Mouse (Mus musculus) limb, embryonic 11.5 days (tissue): ENCODE measurements at regions not wholly inside any gene's neighbourhood (a gene's known extent, or its start where the extent isn't known, plus 50 kb on each side); places are given as distances from the start of the nearest gene placed in this dataset.

Experiments
- ATAC-seq: fragments of 200-750 bp; cut with Nextera tagmentation; 2 replicates; pipeline ENCODE4 v1.8.0; 2017; ENCODE audit warnings: low read depth; ENCODE audit not compliant: insufficient number of reproducible peaks, low FRiP score, low TSS enrichment
- DNase-seq: peaks from one replicate; pipeline ENCODE4 v3.0.0-alpha.2; 2015; ENCODE audit warnings: low spot score
- H3K27ac ChIP-seq: fragments of 300-500 bp; sonication (generic); replicated peaks from 2 replicates; pipeline ENCODE4 v1.5.1; 2014; ENCODE audit warnings: low read depth, mild to moderate bottlenecking, low read length
- H3K27me3 ChIP-seq: fragments of 300-500 bp; sonication (generic); 2 replicates; pipeline ENCODE4 v1.6.1; 2014; ENCODE audit warnings: mild to moderate bottlenecking, low read length, mixed read lengths; ENCODE audit not compliant: control insufficient read depth, insufficient read depth
- H3K36me3 ChIP-seq: fragments of 300-500 bp; sonication (generic); 2 replicates; pipeline ENCODE4 v1.6.1; 2014; ENCODE audit warnings: mild to moderate bottlenecking, low read length, moderate library complexity, mixed read lengths; ENCODE audit not compliant: control insufficient read depth, insufficient read depth
- H3K4me1 ChIP-seq: fragments of 300-500 bp; sonication (generic); 2 replicates; pipeline ENCODE4 v1.6.1; 2014; ENCODE audit warnings: low read length, mixed read lengths; ENCODE audit not compliant: control insufficient read depth, insufficient read depth
- H3K4me2 ChIP-seq: fragments of 300-500 bp; sonication (generic); 2 replicates; pipeline ENCODE4 v1.6.1; 2014; ENCODE audit warnings: low read depth, mild to moderate bottlenecking, moderate library complexity; ENCODE audit not compliant: severe bottlenecking
- H3K4me3 ChIP-seq: fragments of 300-500 bp; sonication (generic); 2 replicates; pipeline ENCODE4 v1.5.1; 2014; ENCODE audit warnings: low read depth, low read length
- H3K9ac ChIP-seq: fragments of 300-500 bp; sonication (generic); 2 replicates; pipeline ENCODE4 v1.6.1; 2014; ENCODE audit warnings: mild to moderate bottlenecking, low read length
- H3K9me3 ChIP-seq: fragments of 300-500 bp; sonication (generic); 2 replicates; pipeline ENCODE4 v1.6.1; 2016; ENCODE audit warnings: low read length; ENCODE audit not compliant: control insufficient read depth
- WGBS: fragments of 180-500 bp; shearing (Covaris S2); extraction: QIAGEN DNeasy Blood & Tissue Kit; methylation state at CpG from one replicate; pipeline ENCODE4 v1.1.7; 2014; 5-methylcytosine and 5-hydroxymethylcytosine counted together

- Histone ChIP-seq H3K27ac (no peak overlapping the region), H3K9ac (no peak overlapping the region), H3K27me3 (no peaks in the 10 kb centered on the region), H3K9me3 (no peaks in the 10 kb centered on the region), H3K4me3 (no peak overlapping the region), H3K36me3 (no peaks in the 10 kb centered on the region), H3K4me1 (no peaks in the 10 kb centered on the region), H3K4me2 (no peak overlapping the region)
- DNase-seq (no peak), ATAC-seq (no peak)
- WGBS: 75% methylated on average over 2 of the region's 2 CpGs
These were observed 313.0 kb downstream of the Bmper start for GRCm38 (mm10) chr9:23535872-23536271.

GRCm38 (mm10) chr9:23538051-23538450 lies 315.2 kb downstream of the Bmper start:
- H3K9ac ChIP-seq: no peak overlapping the region
- no peak overlapping the region for H3K27ac ChIP-seq
- no peaks in the 10 kb centered on the region for H3K9me3 ChIP-seq
- ATAC-seq (no peak), DNase-seq (no peak)
- no peak overlapping the region for H3K4me3 ChIP-seq
- no peaks in the 10 kb centered on the region for H3K27me3 ChIP-seq
- no peak overlapping the region for H3K4me2 ChIP-seq
- H3K36me3 ChIP-seq: no peaks in the 10 kb centered on the region
- 73% methylated on average over 5 of the region's 5 CpGs for WGBS
- H3K4me1 ChIP-seq: no peaks in the 10 kb centered on the region

- Histone ChIP-seq H3K9ac (no peak overlapping the region), H3K9me3 (no peaks in the 10 kb centered on the region), H3K36me3 (no peaks in the 10 kb centered on the region), H3K27me3 (no peaks in the 10 kb centered on the region), H3K4me3 (no peak overlapping the region), H3K4me1 (no peaks in the 10 kb centered on the region), H3K27ac (no peak overlapping the region), H3K4me2 (no peak overlapping the region)
- DNase-seq (no peak), ATAC-seq (no peak)
- WGBS: 79% methylated on average over 2 of the region's 2 CpGs
These were observed 328.8 kb downstream of the Bmper start for GRCm38 (mm10) chr9:23551692-23552091.

- Histone ChIP-seq H3K4me2 (no peak overlapping the region), H3K27ac (no peak overlapping the region), H3K36me3 (no peaks in the 10 kb centered on the region), H3K4me1 (no peaks in the 10 kb centered on the region), H3K4me3 (no peak overlapping the region), H3K27me3 (no peaks in the 10 kb centered on the region), H3K9ac (no peak overlapping the region), H3K9me3 (no peaks in the 10 kb centered on the region)
- ATAC-seq: no peak
- 89% methylated on average over 1 of the region's 1 CpGs for WGBS
- DNase-seq: no peak
These were observed 330.9 kb downstream of the Bmper start for GRCm38 (mm10) chr9:23553766-23554165.

GRCm38 (mm10) chr9:23557601-23558000 lies 334.7 kb downstream of the Bmper start:
- Histone ChIP-seq H3K36me3 (no peaks in the 10 kb centered on the region), H3K27ac (no peak overlapping the region), H3K4me3 (no peak overlapping the region), H3K4me2 (no peak overlapping the region), H3K27me3 (no peaks in the 10 kb centered on the region), H3K9ac (no peak overlapping the region), H3K4me1 (no peaks in the 10 kb centered on the region), H3K9me3 (no peaks in the 10 kb centered on the region)
- no peak for DNase-seq
- WGBS: 91% methylated on average over 3 of the region's 3 CpGs
- ATAC-seq: no peak

- Histone ChIP-seq H3K27ac (no peak overlapping the region), H3K4me1 (no peaks in the 10 kb centered on the region), H3K4me2 (no peak overlapping the region), H3K9ac (no peak overlapping the region), H3K9me3 (no peaks in the 10 kb centered on the region), H3K27me3 (no peaks in the 10 kb centered on the region), H3K36me3 (no peaks in the 10 kb centered on the region), H3K4me3 (no peak overlapping the region)
- ATAC-seq (no peak), DNase-seq (no peak)
- 73% methylated on average over 3 of the region's 3 CpGs for WGBS
These were observed 339.0 kb downstream of the Bmper start for GRCm38 (mm10) chr9:23561924-23562323.

- Histone ChIP-seq H3K9ac (no peak overlapping the region), H3K27me3 (no peaks in the 10 kb centered on the region), H3K36me3 (no peaks in the 10 kb centered on the region), H3K4me3 (no peak overlapping the region), H3K4me2 (no peak overlapping the region), H3K9me3 (no peaks in the 10 kb centered on the region), H3K27ac (no peak overlapping the region), H3K4me1 (no peaks in the 10 kb centered on the region)
- DNase-seq: no peak
- no peak for ATAC-seq
These were observed 344.2 kb downstream of the Bmper start for GRCm38 (mm10) chr9:23567081-23567480.

GRCm38 (mm10) chr9:23570150-23570549 lies 347.3 kb downstream of the Bmper start:
- WGBS: 64% methylated on average over 8 of the region's 8 CpGs
- Histone ChIP-seq H3K36me3 (no peaks in the 10 kb centered on the region), H3K9ac (no peak overlapping the region), H3K27me3 (no peaks in the 10 kb centered on the region), H3K4me3 (no peak overlapping the region), H3K4me2 (no peak overlapping the region), H3K27ac (no peak overlapping the region), H3K4me1 (no peaks in the 10 kb centered on the region), H3K9me3 (no peaks in the 10 kb centered on the region)
- ATAC-seq (no peak), DNase-seq (no peak)

- H3K9ac ChIP-seq: no peak overlapping the region
- WGBS: 84% methylated on average over 2 of the region's 2 CpGs
- H3K27ac ChIP-seq: no peak overlapping the region
- H3K9me3 ChIP-seq: no peaks in the 10 kb centered on the region
- DNase-seq: no peak
- H3K27me3 ChIP-seq: no peaks in the 10 kb centered on the region
- no peak overlapping the region for H3K4me3 ChIP-seq
- ATAC-seq: no peak
- H3K4me2 ChIP-seq: no peak overlapping the region
- H3K4me1 ChIP-seq: no peaks in the 10 kb centered on the region
- no peaks in the 10 kb centered on the region for H3K36me3 ChIP-seq
These were observed 353.4 kb downstream of the Bmper start for GRCm38 (mm10) chr9:23576314-23576713.
